Mouse (Mus musculus) MEL (cell line): ENCODE results near the gene Sv2c. TPM values are rescaled to one million over a fixed set of nuclear protein-coding genes. Genes with fewer than 3 reads are reported as not detected.

ENCODE experiments used
- DNase-seq: peaks from one replicate; pipeline ENCODE4 v3.0.0; 2011; ENCODE audit warnings: low read depth, low spot score
- H3K27ac ChIP-seq: 2 replicates; pipeline ENCODE4 v1.5.1; 2012; ENCODE audit warnings: low read depth, mild to moderate bottlenecking, control low read depth, low read length, moderate library complexity; ENCODE audit not compliant: control insufficient read depth
- H3K27me3 ChIP-seq, 2 experiments: fragments of 150-350 bp in 1 of 2; sonication (generic) in 1 of 2; 2 replicates each; pipeline ENCODE4 v1.6.1; 2012; ENCODE audit warnings: low read length in 2 of 2, mild to moderate bottlenecking in 2 of 2, improper control_type of control experiment in 1 of 2, moderate library complexity in 1 of 2; ENCODE audit not compliant: insufficient read depth in 2 of 2, control insufficient read depth in 1 of 2
- H3K36me3 ChIP-seq, 2 experiments: 2 replicates each; pipeline ENCODE4 v1.6.1; 2012 to 2014; ENCODE audit warnings: low read length in 2 of 2, improper control_type of control experiment in 1 of 2, inconsistent platforms in 1 of 2, mild to moderate bottlenecking in 1 of 2; ENCODE audit not compliant: insufficient read depth in 2 of 2, control insufficient read depth in 1 of 2
- H3K4me1 ChIP-seq, 2 experiments: fragments of 150-350 bp in 1 of 2; sonication (generic) in 1 of 2; 2 replicates each; pipeline ENCODE4 v1.6.1; 2012; ENCODE audit warnings: low read length in 2 of 2, improper control_type of control experiment in 1 of 2, mild to moderate bottlenecking in 1 of 2; ENCODE audit not compliant: insufficient read depth in 2 of 2, control insufficient read depth in 1 of 2
- H3K4me3 ChIP-seq, 2 experiments: fragments of 150-350 bp in 1 of 2; sonication (generic) in 1 of 2; 2 replicates each; pipeline ENCODE4 v1.5.1; 2012; ENCODE audit warnings: low read depth in 2 of 2, low read length in 2 of 2, mild to moderate bottlenecking in 2 of 2, moderate library complexity in 2 of 2, control low read depth in 1 of 2, improper control_type of control experiment in 1 of 2; ENCODE audit not compliant: control insufficient read depth in 1 of 2, insufficient read depth in 1 of 2
- H3K79me2 ChIP-seq: 2 replicates; pipeline ENCODE4 v1.6.1; 2012; ENCODE audit warnings: mild to moderate bottlenecking, low read length, moderate library complexity; ENCODE audit not compliant: control insufficient read depth, poor library complexity, insufficient read depth
- H3K9ac ChIP-seq: 2 replicates; pipeline ENCODE4 v1.6.1; 2012; ENCODE audit warnings: low read depth, mild to moderate bottlenecking, control low read depth, low read length, moderate library complexity; ENCODE audit not compliant: control insufficient read depth, poor library complexity, severe bottlenecking
- H3K9me3 ChIP-seq: fragments of 150-350 bp; sonication (generic); replicated peaks from 2 replicates; pipeline ENCODE4 v1.6.1; 2012; ENCODE audit warnings: mild to moderate bottlenecking, low read length, improper control_type of control experiment, moderate library complexity; ENCODE audit not compliant: insufficient read depth
- BHLHE40 ChIP-seq: IDR thresholded peaks from 2 replicates; pipeline ENCODE4 v1.6.1; 2012; ENCODE audit warnings: low read depth, mild to moderate bottlenecking, inconsistent platforms, low read length, improper control_type of control experiment, borderline replicate concordance
- CHD1 ChIP-seq: IDR thresholded peaks from 2 replicates; pipeline ENCODE4 v1.6.1; 2012; ENCODE audit warnings: low read depth, mild to moderate bottlenecking, inconsistent platforms, low read length, improper control_type of control experiment
- CHD2 ChIP-seq: IDR thresholded peaks from 2 replicates; pipeline ENCODE4 v1.6.1; 2011; ENCODE audit warnings: low read length, improper control_type of control experiment
- E2F4 ChIP-seq: IDR thresholded peaks from 2 replicates; pipeline ENCODE4 v1.6.1; 2011; ENCODE audit warnings: low read depth, low read length, improper control_type of control experiment, borderline replicate concordance
- EP300 ChIP-seq, 2 experiments: IDR thresholded peaks; 2 replicates each; pipeline ENCODE4 v1.6.1; 2011; ENCODE audit warnings: improper control_type of control experiment in 2 of 2, low read length in 2 of 2, low read depth in 1 of 2, mild to moderate bottlenecking in 1 of 2
- ETS1 ChIP-seq: IDR thresholded peaks from 2 replicates; pipeline ENCODE4 v1.6.1; 2012; ENCODE audit warnings: low read depth, mild to moderate bottlenecking, inconsistent platforms, low read length, improper control_type of control experiment, moderate library complexity
- GABPA ChIP-seq: IDR thresholded peaks from 2 replicates; pipeline ENCODE4 v1.6.1; 2012; ENCODE audit warnings: low read depth, mild to moderate bottlenecking, inconsistent platforms, low read length, improper control_type of control experiment, moderate library complexity
- MAFK ChIP-seq: IDR thresholded peaks from 2 replicates; pipeline ENCODE4 v1.6.1; 2011; ENCODE audit warnings: low read depth, mild to moderate bottlenecking, low read length, improper control_type of control experiment, borderline replicate concordance
- MAX ChIP-seq: IDR thresholded peaks from 2 replicates; pipeline ENCODE4 v1.6.1; 2011; ENCODE audit warnings: low read length, improper control_type of control experiment
- MYB ChIP-seq: IDR thresholded peaks from 2 replicates; pipeline ENCODE4 v1.6.1; 2011; ENCODE audit warnings: mild to moderate bottlenecking, low read depth, low read length, improper control_type of control experiment
- MYC ChIP-seq: IDR thresholded peaks from 2 replicates; pipeline ENCODE4 v1.6.1; 2011; ENCODE audit warnings: low read depth, mild to moderate bottlenecking, low read length, improper control_type of control experiment, moderate library complexity
- NELFE ChIP-seq: IDR thresholded peaks from 2 replicates; pipeline ENCODE4 v1.6.1; 2011; ENCODE audit warnings: low read depth, low read length, improper control_type of control experiment
- RCOR1 ChIP-seq: IDR thresholded peaks from 2 replicates; pipeline ENCODE4 v1.6.1; 2012; ENCODE audit warnings: low read depth, mild to moderate bottlenecking, inconsistent platforms, low read length, improper control_type of control experiment
- SIN3A ChIP-seq: IDR thresholded peaks from 2 replicates; pipeline ENCODE4 v1.6.1; 2012; ENCODE audit warnings: low read length, improper control_type of control experiment, inconsistent platforms
- SMC3 ChIP-seq: IDR thresholded peaks from 2 replicates; pipeline ENCODE4 v1.6.1; 2011; ENCODE audit warnings: low read depth, low read length, improper control_type of control experiment
- TBP ChIP-seq: IDR thresholded peaks from 2 replicates; pipeline ENCODE4 v1.8.0; 2011; ENCODE audit warnings: low read depth, low read length, improper control_type of control experiment
- TCF12 ChIP-seq: IDR thresholded peaks from 2 replicates; pipeline ENCODE4 v1.6.1; 2014; ENCODE audit warnings: low read depth, mild to moderate bottlenecking, inconsistent platforms, low read length, improper control_type of control experiment, moderate library complexity
- UBTF ChIP-seq: IDR thresholded peaks from 2 replicates; pipeline ENCODE4 v1.6.1; 2012; ENCODE audit warnings: low read depth, mild to moderate bottlenecking, inconsistent platforms, low read length, improper control_type of control experiment, moderate library complexity, borderline replicate concordance; ENCODE audit not compliant: insufficient read depth
- USF1 ChIP-seq: IDR thresholded peaks from 2 replicates; pipeline ENCODE4 v1.6.1; 2014; ENCODE audit warnings: low read depth, mild to moderate bottlenecking, inconsistent platforms, low read length, improper control_type of control experiment, moderate library complexity
- ZKSCAN1 ChIP-seq: IDR thresholded peaks from 2 replicates; pipeline ENCODE4 v1.6.1; 2012; ENCODE audit warnings: low read depth, mild to moderate bottlenecking, inconsistent platforms, low read length, improper control_type of control experiment, moderate library complexity
- ZNF384 ChIP-seq: IDR thresholded peaks from 2 replicates; pipeline ENCODE4 v1.6.1; 2012; ENCODE audit warnings: low read depth, mild to moderate bottlenecking, inconsistent platforms, low read length, improper control_type of control experiment
- polyA plus RNA-seq, 2 experiments: library from polyadenylated mRNA; stranded (reverse) in 1 of 2; unstranded in 1 of 2; fragments of >175 nt in 1 of 2; fragments of >200 nt in 1 of 2; gene quantifications; 2 replicates each; pipeline versions ENCODE4 v1.2.1 to v1.2.4; 2012; ENCODE audit warnings: low replicate concordance in 2 of 2, low read depth in 1 of 2; ENCODE audit not compliant: insufficient read length in 2 of 2, insufficient read depth in 1 of 2, missing spikeins in 1 of 2
- total RNA-seq: library from RNA; depleted of rRNA; stranded (reverse); fragments of 300-350 nt; gene quantifications from 2 replicates; pipeline ENCODE4 v1.2.3, GENCODE M21; 2012

The Sv2c gene
- total and polyA plus RNA-seq, 3 experiments, result 0.01 TPM; not detected in 2

GRCm38 (mm10) chr13:95965162-95965561, 167.2 kb downstream of the Sv2c start (continued):
- TF ChIP-seq ETS1 (peak; percentile 94), E2F4 (no peak), USF1 (no peak), CHD2 (no peak), NELFE (no peak), MYC (no peak), EP300 (IDR thresholded peaks at IDR 0.05; ENCODE audit: low read depth in 1 of 2, low read length in 2 of 2) (peak; percentile 87 to 93), TCF12 (peak; percentile 93), TBP (no peak), SIN3A (peak; percentile 66; the same call in 1 of the 2 replicates), UBTF (no peak), MAFK (no peak), MYB (peak; percentile 72), ZNF384 (no peak), CHD1 (no peak), BHLHE40 (no peak), SMC3 (no peak), GABPA (no peak), ZKSCAN1 (no peak)

DNA sequence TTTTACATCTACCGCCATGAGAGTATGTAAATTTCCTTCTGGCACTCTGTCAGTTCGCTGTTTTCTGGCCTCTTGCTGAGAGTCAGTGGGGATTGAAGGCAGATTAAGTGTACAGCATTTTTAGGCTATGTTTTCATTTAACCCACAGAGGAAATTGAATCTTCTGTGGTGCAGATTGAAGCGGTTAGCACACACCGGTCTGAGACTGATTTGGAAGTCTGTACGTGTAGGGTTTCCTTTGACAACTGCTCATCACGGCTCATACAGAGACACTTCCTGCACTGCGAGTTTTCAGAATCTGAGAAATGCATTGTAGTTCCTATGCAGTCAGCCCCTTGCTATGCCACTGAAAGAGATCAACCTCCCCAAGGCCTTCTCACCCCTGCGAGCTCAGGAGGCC, 168.2 kb downstream of the Sv2c start:
- H3K36me3 ChIP-seq, result peaks cover 0 to 20% of the 10 kb centered on the region in 2 experiments; a peak in 2 of 4 replicates
- no peaks in the 10 kb centered on the region for H3K79me2 ChIP-seq
- no peaks in the 10 kb centered on the region for H3K27me3 ChIP-seq
- H3K4me3 ChIP-seq, result peak overlapping the region; percentile 24 to 36
- DNase-seq, result peak; percentile 61
- TF ChIP-seq RCOR1, result peak; percentile 85
- TF ChIP-seq MAFK, result no peak
- TF ChIP-seq ZNF384, result no peak
- TF ChIP-seq CHD1, result no peak
- TF ChIP-seq EP300 (IDR thresholded peaks at IDR 0.05; ENCODE audit: low read depth in 1 of 2, low read length in 2 of 2), result no peak
- TF ChIP-seq MAX, result no peak
- no peak for TF ChIP-seq MYB
- H3K27ac ChIP-seq, result peak overlapping the region; percentile 87
- peaks cover 8 to 59% of the 10 kb centered on the region in 2 experiments for H3K4me1 ChIP-seq
- no peaks in the 10 kb centered on the region for H3K9me3 ChIP-seq
- peak overlapping the region; percentile 26 for H3K9ac ChIP-seq
